Mouse (Mus musculus): ENCODE data around the gene Casz1.

DNA sequence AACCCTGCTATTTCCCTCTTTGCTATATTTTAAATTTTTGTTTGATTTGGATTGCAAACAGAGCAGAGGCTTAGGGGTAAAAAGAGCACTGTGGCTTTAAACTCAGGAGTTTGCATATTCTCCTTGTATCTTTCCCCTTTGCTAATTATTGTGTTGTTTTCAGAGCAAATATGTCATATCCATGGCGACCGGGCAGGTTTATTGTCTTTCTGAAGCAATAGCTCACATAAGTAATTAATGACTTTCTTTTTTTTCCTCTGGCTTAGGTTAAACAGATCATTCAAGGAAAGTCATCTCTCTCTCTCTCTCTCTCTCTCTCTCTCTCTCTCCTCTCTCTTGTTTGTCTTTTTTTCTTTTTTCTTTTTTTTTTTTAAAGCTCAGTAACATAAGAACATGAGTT is 4.6 kb downstream of the Casz1 start:
- no peak for TF ChIP-seq CTCF (IDR thresholded peaks at IDR 0.05)
- no peak for TF ChIP-seq POLR2A (IDR thresholded peaks at IDR 0.05; ENCODE audit: insufficient read depth, low read depth, low read length)
- no peak for TF ChIP-seq EP300 (IDR thresholded peaks at IDR 0.05; ENCODE audit: insufficient read depth, low read depth, low read length)

Data from heart, adult 2 months (tissue).